Mouse (Mus musculus) heart, postnatal 0 days (tissue): ENCODE results near the gene Chrm4. TPM values are rescaled to one million over a fixed set of nuclear protein-coding genes. Genes with fewer than 3 reads are reported as not detected.

Experiments
- ATAC-seq: fragments of 200-750 bp; cut with Nextera tagmentation; 2 replicates; pipeline ENCODE4 v1.8.0; 2017; ENCODE audit warnings: low read depth, moderate number of reproducible peaks, moderate library complexity; ENCODE audit not compliant: insufficient read depth
- DNase-seq: peaks from one replicate; pipeline ENCODE4 v3.0.0-alpha.2; 2016; ENCODE audit warnings: low spot score
- H3K27ac ChIP-seq: fragments of 300-500 bp; sonication (generic); 2 replicates; pipeline ENCODE4 v1.5.1; 2014; ENCODE audit warnings: low read depth, mild to moderate bottlenecking
- H3K27me3 ChIP-seq: fragments of 300-500 bp; sonication (generic); 2 replicates; pipeline ENCODE4 v1.6.1; 2014; ENCODE audit warnings: low read length, mixed read lengths; ENCODE audit not compliant: control insufficient read depth, insufficient read depth
- H3K36me3 ChIP-seq: fragments of 300-500 bp; sonication (generic); replicated peaks from 2 replicates; pipeline ENCODE4 v1.6.1; 2014; ENCODE audit warnings: low read length, mixed read lengths; ENCODE audit not compliant: control insufficient read depth, insufficient read depth
- H3K4me1 ChIP-seq: fragments of 300-500 bp; sonication (generic); 2 replicates; pipeline ENCODE4 v1.6.1; 2014; ENCODE audit warnings: antibody characterized with exemption; ENCODE audit not compliant: control insufficient read depth, insufficient read depth
- H3K4me2 ChIP-seq: fragments of 300-500 bp; sonication (generic); 2 replicates; pipeline ENCODE4 v1.6.1; 2014; ENCODE audit warnings: low read depth, mild to moderate bottlenecking, low read length, moderate library complexity
- H3K4me3 ChIP-seq: fragments of 300-500 bp; sonication (generic); 2 replicates; pipeline ENCODE4 v1.5.1; 2014; ENCODE audit warnings: low read depth, low read length
- H3K9ac ChIP-seq: fragments of 300-500 bp; sonication (generic); replicated peaks from 2 replicates; pipeline ENCODE4 v1.6.1; 2014; ENCODE audit warnings: low read depth, low read length, mixed read lengths
- H3K9me3 ChIP-seq: fragments of 300-500 bp; sonication (generic); replicated peaks from 2 replicates; pipeline ENCODE4 v1.6.1; 2016; ENCODE audit warnings: low read length; ENCODE audit not compliant: control insufficient read depth
- CTCF ChIP-seq: IDR thresholded peaks from 2 replicates; pipeline ENCODE4 v1.5.1; 2016; ENCODE audit warnings: antibody characterized with exemption, control low read depth, low read depth
- EP300 ChIP-seq: IDR thresholded peaks from 2 replicates; pipeline ENCODE4 v1.6.1; 2016; ENCODE audit warnings: antibody characterized with exemption, low read depth
- WGBS: fragments of 180-500 bp; shearing (Covaris S2); extraction: QIAGEN DNeasy Blood & Tissue Kit; methylation state at CpG from one replicate; pipeline ENCODE4 v1.1.7; 2014; 5-methylcytosine and 5-hydroxymethylcytosine counted together
- polyA plus RNA-seq: library from polyadenylated mRNA; unstranded; fragments of >200 nt; fragmentation: Nextera tagmentation; extraction: Ambion mirVana; gene quantifications from 2 replicates; pipeline ENCODE4 v1.2.1, GENCODE M21; 2015
- total RNA-seq: library from RNA; depleted of rRNA; stranded (reverse); fragments of >200 nt; gene quantifications from 2 replicates; pipeline ENCODE4 v1.2.3, GENCODE M21; 2014; ENCODE audit warnings: low replicate concordance

The Chrm4 gene
- total and polyA plus RNA-seq, 2 experiments from 2014 or later = not detected

DNA sequence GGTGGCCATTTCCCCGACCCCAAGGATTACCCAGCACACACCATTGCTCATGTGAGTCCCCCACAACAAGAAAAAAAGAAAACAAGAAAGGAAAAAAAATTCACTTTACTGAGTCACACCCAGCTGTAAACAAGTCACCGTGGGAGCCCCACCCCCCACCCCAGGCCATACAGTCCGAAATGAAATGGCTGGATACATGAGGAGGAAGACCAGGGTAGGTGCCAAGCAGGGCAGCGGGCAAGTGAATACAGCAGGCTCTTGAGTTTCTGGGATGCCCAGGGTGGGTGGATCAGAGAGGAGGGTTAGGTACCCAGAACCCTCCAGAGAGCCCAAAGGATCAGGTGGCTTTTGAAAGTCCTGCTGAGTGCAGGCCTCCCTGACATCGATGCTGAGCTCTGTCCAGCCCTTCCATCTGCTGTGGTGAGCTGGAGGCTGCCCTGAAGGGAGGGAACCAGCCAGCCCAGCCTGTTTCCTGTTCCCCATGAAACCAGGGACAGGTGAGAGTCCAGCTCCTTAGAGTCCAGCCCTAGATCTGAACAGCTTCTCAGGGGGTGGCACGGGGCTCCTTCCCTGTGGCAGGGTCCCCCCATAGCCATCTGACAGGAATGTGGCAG lies 5.8 kb downstream of the Chrm4 start:
- DNase-seq (no peak), ATAC-seq (no peak)
- TF ChIP-seq CTCF (no peak), EP300 (no peak)
- no peak overlapping the region for H3K4me3 ChIP-seq
- no peak overlapping the region for H3K27ac ChIP-seq
- H3K36me3 ChIP-seq = peaks cover 50% of the 10 kb centered on the region
- H3K9ac ChIP-seq = no peak overlapping the region
- no peaks in the 10 kb centered on the region for H3K9me3 ChIP-seq
- H3K4me1 ChIP-seq = peaks cover 15% of the 10 kb centered on the region
- 33% methylated on average over 6 of the region's 6 CpGs for WGBS
- H3K4me2 ChIP-seq = no peak overlapping the region
- no peaks in the 10 kb centered on the region for H3K27me3 ChIP-seq

DNA sequence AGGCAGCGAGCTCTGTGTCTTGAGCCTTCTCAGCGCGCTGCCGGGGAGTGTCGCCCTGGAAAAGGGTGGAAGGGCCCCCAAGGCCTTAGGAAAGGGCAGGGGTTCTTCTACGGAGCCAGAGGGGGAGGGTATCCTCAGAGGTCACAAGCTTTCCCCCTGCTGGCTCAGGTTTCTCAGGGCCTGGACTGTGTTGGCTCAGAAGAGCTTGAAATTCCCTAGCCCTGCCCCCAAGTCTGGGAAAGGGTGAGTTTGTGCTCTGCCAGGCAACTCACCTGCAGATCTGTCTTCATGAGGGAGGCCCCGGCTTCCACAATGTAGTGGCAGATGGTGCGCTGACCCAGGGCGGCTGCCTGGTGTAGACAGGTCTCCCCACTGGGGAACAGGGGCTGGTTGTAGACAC lies 6.4 kb downstream of the Chrm4 start:
- H3K9ac ChIP-seq = no peak overlapping the region
- DNase-seq = no peak
- peaks cover 15% of the 10 kb centered on the region for H3K4me1 ChIP-seq
- H3K9me3 ChIP-seq = no peaks in the 10 kb centered on the region
- ATAC-seq = no peak
- no peak overlapping the region for H3K4me3 ChIP-seq
- TF ChIP-seq CTCF (no peak), EP300 (no peak)
- peaks cover 56% of the 10 kb centered on the region for H3K36me3 ChIP-seq
- H3K27me3 ChIP-seq = no peaks in the 10 kb centered on the region
- 62% methylated on average over 9 of the region's 9 CpGs for WGBS
- no peak overlapping the region for H3K4me2 ChIP-seq
- no peak overlapping the region for H3K27ac ChIP-seq

DNA sequence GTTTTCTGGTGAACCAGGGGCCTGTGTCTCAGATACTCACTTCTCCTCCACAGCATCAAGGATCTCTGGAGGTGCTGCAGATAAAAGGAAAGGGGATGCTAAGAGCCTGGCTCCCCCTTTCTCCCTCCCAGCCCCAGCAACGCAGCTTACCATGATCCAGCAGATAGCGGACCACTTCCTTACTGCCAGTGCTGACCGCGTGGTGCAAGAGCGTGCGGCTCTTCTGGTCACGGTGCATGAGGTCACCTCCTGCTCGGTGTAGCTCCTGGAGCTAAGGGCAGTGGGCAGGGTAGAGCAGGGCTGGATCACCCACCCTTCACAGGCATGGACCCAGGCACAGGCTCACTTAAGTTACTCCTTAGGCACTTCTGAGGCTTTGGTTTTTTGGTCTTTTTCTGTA lies 7.0 kb downstream of the Chrm4 start:
- TF ChIP-seq EP300 (no peak), CTCF (no peak)
- Histone ChIP-seq H3K36me3 (peaks cover 61% of the 10 kb centered on the region), H3K27ac (no peak overlapping the region), H3K9me3 (no peaks in the 10 kb centered on the region), H3K4me2 (no peak overlapping the region), H3K4me1 (peaks cover 15% of the 10 kb centered on the region), H3K27me3 (no peaks in the 10 kb centered on the region), H3K9ac (no peak overlapping the region), H3K4me3 (no peak overlapping the region)
- ATAC-seq (no peak), DNase-seq (no peak)
- 41% methylated on average over 8 of the region's 8 CpGs for WGBS

DNA sequence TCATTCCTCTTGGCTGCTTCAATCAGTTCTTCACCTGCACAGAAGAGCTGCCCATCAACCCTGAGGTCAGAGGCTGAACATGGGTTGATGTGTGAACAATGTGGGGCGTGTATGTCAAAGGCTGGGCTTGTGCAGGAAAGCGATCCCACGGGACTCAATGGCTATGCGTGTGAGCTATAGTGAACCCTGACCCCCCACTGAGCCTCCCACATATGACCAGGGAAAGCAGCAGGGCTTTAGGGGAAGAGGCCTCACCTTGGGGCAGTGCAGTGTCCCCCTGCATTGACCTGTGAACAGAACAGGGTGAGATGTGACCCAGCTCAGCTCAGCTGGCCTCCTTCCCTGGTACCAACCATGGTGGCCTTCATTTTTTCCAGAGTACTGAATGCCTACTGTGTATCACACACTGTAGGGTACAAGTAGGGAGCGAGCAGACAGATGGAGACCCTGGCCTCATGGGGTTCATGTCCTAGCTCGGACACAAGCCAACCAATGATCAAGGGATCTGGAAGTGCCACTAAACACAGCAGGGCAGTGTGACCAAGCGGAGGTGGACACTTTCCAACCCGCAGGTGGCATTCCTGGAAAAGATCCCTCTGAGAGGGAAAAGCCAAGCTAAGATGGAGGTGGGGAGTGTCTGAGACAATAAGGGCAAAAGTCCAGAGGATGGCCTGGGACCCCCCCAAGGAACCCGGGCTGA lies 7.9 kb downstream of the Chrm4 start:
- Histone ChIP-seq H3K4me2 (no peak overlapping the region), H3K9me3 (no peaks in the 10 kb centered on the region), H3K36me3 (peaks cover 71% of the 10 kb centered on the region), H3K27ac (no peak overlapping the region), H3K9ac (no peak overlapping the region), H3K4me1 (peaks cover 15% of the 10 kb centered on the region), H3K4me3 (no peak overlapping the region), H3K27me3 (no peaks in the 10 kb centered on the region)
- 83% methylated on average over 9 of the region's 9 CpGs for WGBS
- no peak for ATAC-seq
- TF ChIP-seq CTCF (no peak), EP300 (no peak)
- DNase-seq = no peak

DNA sequence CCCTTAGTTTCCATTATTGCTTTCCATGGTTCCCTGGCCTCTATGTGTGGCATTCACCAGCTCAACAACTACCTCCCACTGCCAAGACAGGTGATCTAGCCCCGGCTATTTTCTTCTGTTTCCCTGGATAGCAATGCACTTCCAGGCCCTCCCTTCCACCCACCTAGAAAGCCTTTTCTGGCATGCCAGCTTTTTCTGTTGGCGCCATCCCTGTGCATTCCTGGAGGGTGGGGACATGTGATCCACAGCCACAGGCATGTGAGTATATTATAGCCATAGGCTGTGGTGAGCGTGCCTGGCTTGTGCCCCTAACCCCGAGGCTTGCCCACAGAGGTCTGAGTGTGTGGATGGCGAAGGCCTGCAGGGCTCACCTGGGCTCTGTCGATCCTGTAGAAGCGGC lies 9.1 kb downstream of the Chrm4 start:
- no peak overlapping the region for H3K4me3 ChIP-seq
- ATAC-seq (no peak), DNase-seq (no peak)
- peaks cover 7% of the 10 kb centered on the region for H3K4me1 ChIP-seq
- 92% methylated on average over 7 of the region's 7 CpGs for WGBS
- no peak overlapping the region for H3K27ac ChIP-seq
- H3K27me3 ChIP-seq = no peaks in the 10 kb centered on the region
- no peak overlapping the region for H3K9ac ChIP-seq
- no peak for TF ChIP-seq CTCF
- no peak for TF ChIP-seq EP300
- H3K9me3 ChIP-seq = no peaks in the 10 kb centered on the region
- H3K4me2 ChIP-seq = no peak overlapping the region
- H3K36me3 ChIP-seq = peaks cover 83% of the 10 kb centered on the region
